Mouse (Mus musculus) embryonic facial prominence, embryonic 12.5 days (tissue): ENCODE results near the gene Mrpl20. TPM values are rescaled to one million over a fixed set of nuclear protein-coding genes. Genes with fewer than 3 reads are reported as not detected.
A peak's percentile ranks its signal among the peaks of the same experiment; 100 is the strongest.

Experiments used
- ATAC-seq: fragments of 200-750 bp; cut with Nextera tagmentation; 2 replicates; pipeline ENCODE4 v1.8.0; 2017; ENCODE audit not compliant: insufficient number of reproducible peaks, insufficient read depth, low FRiP score, low TSS enrichment
- H3K27ac ChIP-seq: fragments of 300-500 bp; sonication (generic); 2 replicates; pipeline ENCODE4 v1.5.1; 2016; ENCODE audit warnings: mild to moderate bottlenecking
- H3K27me3 ChIP-seq: fragments of 300-500 bp; sonication (generic); 2 replicates; pipeline ENCODE4 v1.6.1; 2016; ENCODE audit warnings: mild to moderate bottlenecking, moderate library complexity
- H3K36me3 ChIP-seq: fragments of 300-500 bp; sonication (generic); 2 replicates; pipeline ENCODE4 v1.6.1; 2016; ENCODE audit warnings: mild to moderate bottlenecking
- H3K4me1 ChIP-seq: fragments of 300-500 bp; sonication (generic); 2 replicates; pipeline ENCODE4 v1.6.1; 2016
- H3K4me2 ChIP-seq: fragments of 300-500 bp; sonication (generic); replicated peaks from 2 replicates; pipeline ENCODE4 v1.6.1; 2016; ENCODE audit warnings: mild to moderate bottlenecking, moderate library complexity
- H3K4me3 ChIP-seq: fragments of 300-500 bp; sonication (generic); 2 replicates; pipeline ENCODE4 v1.5.1; 2016; ENCODE audit warnings: mild to moderate bottlenecking
- H3K9ac ChIP-seq: fragments of 300-500 bp; sonication (generic); 2 replicates; pipeline ENCODE4 v1.6.1; 2016; ENCODE audit warnings: mild to moderate bottlenecking, moderate library complexity
- H3K9me3 ChIP-seq: fragments of 300-500 bp; sonication (generic); 2 replicates; pipeline ENCODE4 v1.6.1; 2016; ENCODE audit warnings: mild to moderate bottlenecking, moderate library complexity
- WGBS: fragments of 180-500 bp; shearing (Covaris S2); methylation state at CpG from one replicate; pipeline ENCODE4 v1.1.7; 2016; 5-methylcytosine and 5-hydroxymethylcytosine counted together
- polyA plus RNA-seq: library from polyadenylated mRNA; unstranded; fragments of >200 nt; fragmentation: Nextera tagmentation; extraction: Ambion mirVana; gene quantifications from 2 replicates; pipeline ENCODE4 v1.2.1, GENCODE M21; 2016

Gene Mrpl20
- 214 TPM in 2 replicates for polyA plus RNA-seq

- Histone ChIP-seq H3K27ac (peak within 1 kb of the TSS; percentile 75), H3K4me1 (peaks cover 15% of the 10 kb centered on the region), H3K27me3 (no peaks in the 10 kb centered on the region), H3K4me2 (peak within 1 kb of the TSS; percentile 61), H3K9ac (peak within 1 kb of the TSS; percentile 90), H3K9me3 (no peaks in the 10 kb centered on the region), H3K4me3 (peak within 1 kb of the TSS; percentile 90), H3K36me3 (peaks cover 18% of the 10 kb centered on the region)
- WGBS, result 8% methylated on average over 12 of the region's 12 CpGs
- no peak; the same call in 1 of the 2 replicates for ATAC-seq
Measured at GRCm38 (mm10) chr4:155802741-155803339, at the start of gene Mrpl20. Gene Mrpl20, plus strand, starts transcription at chr4:155802878.

- peaks cover 45% of the 10 kb centered on the region for H3K36me3 ChIP-seq
- H3K9me3 ChIP-seq, result no peaks in the 10 kb centered on the region
- no peak overlapping the region for H3K9ac ChIP-seq
Measured at GRCm38 (mm10) chr4:155757011-155757410, 45.7 kb upstream of the Mrpl20 start.

GRCm38 (mm10) chr4:155759862-155760612, 42.6 kb upstream of the Mrpl20 start:
- Histone ChIP-seq H3K36me3 (peaks cover 17% of the 10 kb centered on the region), H3K9ac (peak overlapping the region; percentile 75), H3K4me2 (peak overlapping the region; percentile 91), H3K9me3 (no peaks in the 10 kb centered on the region), H3K27ac (0 out of 2 replicates have a peak overlapping the region, but pooled peaks have one; percentile 41), H3K4me3 (peak overlapping the region; percentile 97), H3K4me1 (peaks cover 19% of the 10 kb centered on the region), H3K27me3 (no peaks in the 10 kb centered on the region)
- 2% methylated on average over 10 of the region's 10 CpGs for WGBS
- ATAC-seq, result no peak

More at GRCm38 (mm10) chr4:155757011-155757410, 45.7 kb upstream of the Mrpl20 start:
- ATAC-seq, result no peak
- H3K27ac ChIP-seq, result no peak overlapping the region
- WGBS, result 93% methylated on average over 12 of the region's 12 CpGs
- peaks cover 19% of the 10 kb centered on the region for H3K4me1 ChIP-seq
- H3K4me3 ChIP-seq, result no peak overlapping the region
- no peaks in the 10 kb centered on the region for H3K27me3 ChIP-seq
- no peak overlapping the region for H3K4me2 ChIP-seq

GRCm38 (mm10) chr4:155760613-155761355, 41.9 kb upstream of the Mrpl20 start, which contains the start of gene Atad3a:
Gene Atad3a, minus strand, starts transcription at chr4:155761093.
- Histone ChIP-seq H3K36me3 (peaks cover 11% of the 10 kb centered on the region), H3K4me1 (peaks cover 19% of the 10 kb centered on the region), H3K27ac (peak within 1 kb of the TSS; percentile 46; the same call in 1 of the 2 replicates), H3K27me3 (no peaks in the 10 kb centered on the region), H3K9ac (peak within 1 kb of the TSS; percentile 84), H3K4me3 (peak within 1 kb of the TSS; percentile 97), H3K9me3 (no peaks in the 10 kb centered on the region), H3K4me2 (peak within 1 kb of the TSS; percentile 91)
- peak; percentile 94 for ATAC-seq
- WGBS, result under 1% methylated on average over 68 of the region's 68 CpGs

- Histone ChIP-seq H3K36me3 (peaks cover 4% of the 10 kb centered on the region; the same call in 1 of the 2 replicates), H3K4me2 (peak overlapping the region; percentile 91), H3K9ac (peak overlapping the region; percentile 84), H3K9me3 (no peaks in the 10 kb centered on the region), H3K4me1 (peaks cover 19% of the 10 kb centered on the region), H3K27ac (peak overlapping the region; percentile 46; the same call in 1 of the 2 replicates), H3K27me3 (no peaks in the 10 kb centered on the region), H3K4me3 (peak overlapping the region; percentile 97)
- ATAC-seq, result no peak
- 4% methylated on average over 28 of the region's 28 CpGs for WGBS
Measured at GRCm38 (mm10) chr4:155761356-155762099, 41.1 kb upstream of the Mrpl20 start.

GRCm38 (mm10) chr4:155762357-155762756, 40.3 kb upstream of the Mrpl20 start:
- no peaks in the 10 kb centered on the region for H3K27me3 ChIP-seq
- no peak overlapping the region for H3K27ac ChIP-seq
- H3K4me1 ChIP-seq, result peaks cover 19% of the 10 kb centered on the region
- H3K36me3 ChIP-seq, result no peaks in the 10 kb centered on the region
- ATAC-seq, result no peak
- H3K9me3 ChIP-seq, result no peaks in the 10 kb centered on the region
- H3K9ac ChIP-seq, result no peak overlapping the region
- 85% methylated on average over 3 of the region's 3 CpGs for WGBS
- no peak overlapping the region for H3K4me2 ChIP-seq
- H3K4me3 ChIP-seq, result no peak overlapping the region

- Histone ChIP-seq H3K36me3 (no peaks in the 10 kb centered on the region), H3K27me3 (peaks cover 19% of the 10 kb centered on the region), H3K9ac (peak overlapping the region; percentile 77; the same call in 1 of the 2 replicates), H3K27ac (peak overlapping the region; percentile 64; the same call in 1 of the 2 replicates), H3K9me3 (no peaks in the 10 kb centered on the region), H3K4me2 (peak overlapping the region; percentile 83), H3K4me3 (peak overlapping the region; percentile 52), H3K4me1 (peaks cover 14% of the 10 kb centered on the region)
- no peak for ATAC-seq
- 58% methylated on average over 5 of the region's 5 CpGs for WGBS
Measured at GRCm38 (mm10) chr4:155769496-155769879, 33.2 kb upstream of the Mrpl20 start.

- H3K9ac ChIP-seq, result peak overlapping the region; percentile 77
- H3K4me2 ChIP-seq, result peak overlapping the region; percentile 83
- H3K27ac ChIP-seq, result peak overlapping the region; percentile 64
- WGBS, result under 1% methylated on average over 39 of the region's 39 CpGs
- H3K27me3 ChIP-seq, result peaks cover 19% of the 10 kb centered on the region
- peak overlapping the region; percentile 52 for H3K4me3 ChIP-seq
- H3K36me3 ChIP-seq, result no peaks in the 10 kb centered on the region
- peak; percentile 74 for ATAC-seq
- H3K9me3 ChIP-seq, result no peaks in the 10 kb centered on the region
- H3K4me1 ChIP-seq, result peaks cover 14% of the 10 kb centered on the region
Measured at GRCm38 (mm10) chr4:155769880-155770512, 32.7 kb upstream of the Mrpl20 start.

GRCm38 (mm10) chr4:155770626-155771025, 32.1 kb upstream of the Mrpl20 start:
- H3K4me3 ChIP-seq, result peak overlapping the region; percentile 52
- H3K36me3 ChIP-seq, result no peaks in the 10 kb centered on the region
- H3K9me3 ChIP-seq, result no peaks in the 10 kb centered on the region
- 46% methylated on average over 24 of the region's 24 CpGs for WGBS
- H3K4me2 ChIP-seq, result peak overlapping the region; percentile 83
- no peak for ATAC-seq
- peaks cover 19% of the 10 kb centered on the region for H3K27me3 ChIP-seq
- H3K4me1 ChIP-seq, result peaks cover 17% of the 10 kb centered on the region
- peak overlapping the region; percentile 77 for H3K9ac ChIP-seq
- H3K27ac ChIP-seq, result peak overlapping the region; percentile 64; the same call in 1 of the 2 replicates

- ATAC-seq, result no peak
- Histone ChIP-seq H3K36me3 (no peaks in the 10 kb centered on the region), H3K4me1 (peaks cover 17% of the 10 kb centered on the region), H3K4me3 (no peak overlapping the region), H3K27ac (no peak overlapping the region), H3K27me3 (peaks cover 19% of the 10 kb centered on the region), H3K4me2 (no peak overlapping the region), H3K9ac (no peak overlapping the region), H3K9me3 (no peaks in the 10 kb centered on the region)
- WGBS, result 73% methylated on average over 2 of the region's 2 CpGs
Measured at GRCm38 (mm10) chr4:155771706-155772105, 31.0 kb upstream of the Mrpl20 start.
